Mouse (Mus musculus): ENCODE results near the gene Fyn. TPM values are rescaled to one million over a fixed set of nuclear protein-coding genes. Genes with fewer than 3 reads are reported as not detected.

Gene Fyn
- polyA plus RNA-seq, 1 experiment from 2014 or later: 22.4 TPM

GRCm38 (mm10) chr10:39377219-39377618, 8.6 kb downstream of the Fyn start:
- H3K4me3 ChIP-seq (ENCODE audit: low read length): no peak overlapping the region
- no peak overlapping the region for H3K27ac ChIP-seq (ENCODE audit: low read length)
- ATAC-seq (ENCODE audit: low FRiP score, low TSS enrichment): no peak
- no peaks in the 10 kb centered on the region for H3K27me3 ChIP-seq (ENCODE audit: insufficient read depth, low read length)
- H3K4me1 ChIP-seq (ENCODE audit: insufficient read depth, low read length): peaks cover 10% of the 10 kb centered on the region
- no peaks in the 10 kb centered on the region for H3K36me3 ChIP-seq (ENCODE audit: insufficient read depth, low read length)
- H3K9me3 ChIP-seq (ENCODE audit: low read length): no peaks in the 10 kb centered on the region
- H3K4me2 ChIP-seq (replicated peaks; ENCODE audit: low read depth, low read length): no peak overlapping the region
- no peak overlapping the region for H3K9ac ChIP-seq (replicated peaks; ENCODE audit: low read length)
- 54% methylated on average over 5 of the region's 5 CpGs for WGBS

- 82% methylated on average over 8 of the region's 8 CpGs for WGBS
- H3K27ac ChIP-seq (ENCODE audit: low read length): no peak overlapping the region
Observed at GRCm38 (mm10) chr10:39378025-39378603, 9.5 kb downstream of the Fyn start.

DNA sequence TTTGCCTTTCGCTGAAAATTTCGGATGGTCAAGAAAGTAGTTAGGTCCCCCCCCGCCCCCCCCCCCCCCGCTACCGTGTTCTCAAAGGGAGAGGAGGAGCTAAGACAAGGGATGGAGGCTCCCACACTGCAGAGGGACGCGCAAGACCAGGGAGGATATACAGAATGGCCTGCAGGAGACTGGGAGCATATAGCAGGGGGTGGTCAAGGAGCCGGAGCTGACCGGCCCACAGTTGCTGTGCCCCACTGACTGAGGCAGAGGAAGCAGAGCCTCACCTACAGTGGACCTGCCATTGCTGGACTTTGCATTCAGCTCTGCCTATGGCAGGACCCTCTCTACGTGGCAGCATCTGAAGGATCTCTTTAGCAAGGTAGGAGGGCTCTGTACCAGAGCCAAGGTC, 10.6 kb downstream of the Fyn start:
- no peak overlapping the region for H3K4me2 ChIP-seq (replicated peaks; ENCODE audit: low read depth, low read length)
- peak; percentile 50; the same call in 1 of the 2 replicates for ATAC-seq (ENCODE audit: low FRiP score, low TSS enrichment)
- WGBS: 75% methylated on average over 10 of the region's 10 CpGs
- H3K4me3 ChIP-seq (ENCODE audit: low read length): no peak overlapping the region
- no peaks in the 10 kb centered on the region for H3K27me3 ChIP-seq (ENCODE audit: insufficient read depth, low read length)
- no peaks in the 10 kb centered on the region for H3K9me3 ChIP-seq (ENCODE audit: low read length)
- no peak overlapping the region for H3K9ac ChIP-seq (replicated peaks; ENCODE audit: low read length)
- H3K27ac ChIP-seq (ENCODE audit: low read length): no peak overlapping the region
- no peaks in the 10 kb centered on the region for H3K36me3 ChIP-seq (ENCODE audit: insufficient read depth, low read length)
- peaks cover 10% of the 10 kb centered on the region for H3K4me1 ChIP-seq (ENCODE audit: insufficient read depth, low read length)

More at GRCm38 (mm10) chr10:39378025-39378603, 9.5 kb downstream of the Fyn start:
- no peaks in the 10 kb centered on the region for H3K27me3 ChIP-seq (ENCODE audit: insufficient read depth, low read length)
- H3K36me3 ChIP-seq (ENCODE audit: insufficient read depth, low read length): no peaks in the 10 kb centered on the region
- no peak for ATAC-seq (ENCODE audit: low FRiP score, low TSS enrichment)
- H3K4me1 ChIP-seq (ENCODE audit: insufficient read depth, low read length): peaks cover 10% of the 10 kb centered on the region
- no peak overlapping the region for H3K9ac ChIP-seq (replicated peaks; ENCODE audit: low read length)
- no peaks in the 10 kb centered on the region for H3K9me3 ChIP-seq (ENCODE audit: low read length)
- no peak overlapping the region for H3K4me2 ChIP-seq (replicated peaks; ENCODE audit: low read depth, low read length)
- H3K4me3 ChIP-seq (ENCODE audit: low read length): no peak overlapping the region

- Histone ChIP-seq H3K4me3 (ENCODE audit: low read length) (no peak overlapping the region), H3K27ac (ENCODE audit: low read length) (no peak overlapping the region), H3K36me3 (ENCODE audit: insufficient read depth, low read length) (no peaks in the 10 kb centered on the region), H3K9ac (replicated peaks; ENCODE audit: low read length) (no peak overlapping the region), H3K4me1 (ENCODE audit: insufficient read depth, low read length) (peaks cover 10% of the 10 kb centered on the region), H3K9me3 (ENCODE audit: low read length) (no peaks in the 10 kb centered on the region), H3K4me2 (replicated peaks; ENCODE audit: low read depth, low read length) (no peak overlapping the region), H3K27me3 (ENCODE audit: insufficient read depth, low read length) (no peaks in the 10 kb centered on the region)
- WGBS: 64% methylated on average over 5 of the region's 5 CpGs
- ATAC-seq (ENCODE audit: low FRiP score, low TSS enrichment): no peak; the same call in 1 of the 2 replicates
Observed at GRCm38 (mm10) chr10:39379721-39380370, 11.2 kb downstream of the Fyn start.

DNA sequence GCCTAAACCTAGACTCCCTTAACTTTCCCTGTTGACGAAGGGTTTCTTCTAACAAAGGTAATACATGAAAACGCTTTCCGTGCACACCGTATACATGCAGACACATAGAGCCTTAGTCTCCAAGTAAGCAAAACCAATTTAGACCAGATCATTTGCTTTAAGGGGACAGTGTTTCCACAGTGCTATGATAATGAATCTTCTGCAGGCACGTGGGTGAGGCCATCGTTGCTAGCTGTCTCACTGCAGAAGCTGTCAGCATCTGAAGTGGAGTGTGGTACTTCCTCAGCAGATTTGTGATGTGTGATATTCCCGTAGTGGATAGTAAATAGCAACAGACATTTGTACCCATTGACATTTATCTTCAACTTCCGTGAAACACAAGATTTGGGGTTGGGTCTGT, 16.6 kb downstream of the Fyn start:
- Histone ChIP-seq H3K36me3 (ENCODE audit: insufficient read depth, low read length) (no peaks in the 10 kb centered on the region), H3K9ac (replicated peaks; ENCODE audit: low read length) (no peak overlapping the region), H3K4me1 (ENCODE audit: insufficient read depth, low read length) (peaks cover 9% of the 10 kb centered on the region; the same call in 1 of the 2 replicates), H3K9me3 (ENCODE audit: low read length) (no peaks in the 10 kb centered on the region), H3K4me3 (ENCODE audit: low read length) (no peak overlapping the region), H3K27me3 (ENCODE audit: insufficient read depth, low read length) (no peaks in the 10 kb centered on the region), H3K27ac (ENCODE audit: low read length) (no peak overlapping the region), H3K4me2 (replicated peaks; ENCODE audit: low read depth, low read length) (no peak overlapping the region)
- no peak for ATAC-seq (ENCODE audit: low FRiP score, low TSS enrichment)
- WGBS: 61% methylated on average over 8 of the region's 8 CpGs

DNA sequence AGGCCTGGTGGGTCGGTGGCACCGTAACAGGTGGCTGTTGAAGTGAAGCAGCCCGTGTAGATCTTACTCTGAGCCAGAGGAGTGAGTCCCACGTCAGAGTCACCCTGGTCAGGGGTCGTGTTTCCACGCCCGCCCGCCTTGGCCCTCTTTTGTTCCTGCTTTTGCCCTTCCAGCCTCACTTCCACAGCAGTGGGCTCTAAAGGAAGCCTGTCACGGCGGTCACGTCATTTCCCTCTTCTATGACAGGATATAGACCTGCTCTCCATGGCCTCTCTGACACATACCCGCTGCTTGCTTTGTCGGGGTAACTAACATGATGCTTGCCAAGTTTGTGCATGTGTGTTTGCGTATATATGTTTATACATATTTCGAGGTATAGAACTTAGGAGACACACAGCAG, 17.5 kb downstream of the Fyn start:
- 0 out of 2 replicates have a peak, but pooled peaks have one; percentile 28 for ATAC-seq (ENCODE audit: low FRiP score, low TSS enrichment)
- H3K4me1 ChIP-seq (ENCODE audit: insufficient read depth, low read length): peaks cover 9% of the 10 kb centered on the region; the same call in 1 of the 2 replicates
- no peaks in the 10 kb centered on the region for H3K27me3 ChIP-seq (ENCODE audit: insufficient read depth, low read length)
- WGBS: 46% methylated on average over 15 of the region's 15 CpGs
- H3K9ac ChIP-seq (replicated peaks; ENCODE audit: low read length): no peak overlapping the region
- no peak overlapping the region for H3K27ac ChIP-seq (ENCODE audit: low read length)
- H3K36me3 ChIP-seq (ENCODE audit: insufficient read depth, low read length): peaks cover 4% of the 10 kb centered on the region
- peaks cover 3% of the 10 kb centered on the region; the same call in 1 of the 2 replicates for H3K9me3 ChIP-seq (ENCODE audit: low read length)
- no peak overlapping the region for H3K4me3 ChIP-seq (ENCODE audit: low read length)
- no peak overlapping the region for H3K4me2 ChIP-seq (replicated peaks; ENCODE audit: low read depth, low read length)

DNA sequence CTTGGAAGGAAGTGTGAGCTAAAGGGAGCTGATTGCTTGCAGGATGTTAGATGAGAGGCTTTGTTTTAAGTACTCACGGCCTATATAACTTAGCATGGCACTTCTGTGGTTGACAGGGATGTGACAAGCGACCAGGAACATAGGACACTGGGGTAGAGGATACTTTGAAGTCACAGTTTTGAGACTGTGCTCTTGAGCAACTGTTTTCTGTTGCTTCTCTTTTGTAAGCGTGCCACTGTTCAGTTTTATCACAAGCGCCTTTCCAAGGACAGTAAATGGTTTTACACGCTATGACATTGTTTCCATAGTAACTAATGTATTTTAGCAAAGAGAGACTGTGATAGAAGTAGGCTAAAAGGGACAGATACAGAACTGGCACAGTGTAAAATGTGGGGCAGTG, 18.4 kb downstream of the Fyn start:
- no peaks in the 10 kb centered on the region for H3K27me3 ChIP-seq (ENCODE audit: insufficient read depth, low read length)
- no peak for ATAC-seq (ENCODE audit: low FRiP score, low TSS enrichment)
- H3K4me3 ChIP-seq (ENCODE audit: low read length): no peak overlapping the region
- H3K9ac ChIP-seq (replicated peaks; ENCODE audit: low read length): no peak overlapping the region
- H3K4me2 ChIP-seq (replicated peaks; ENCODE audit: low read depth, low read length): no peak overlapping the region
- no peak overlapping the region for H3K27ac ChIP-seq (ENCODE audit: low read length)
- H3K36me3 ChIP-seq (ENCODE audit: insufficient read depth, low read length): peaks cover 9% of the 10 kb centered on the region
- WGBS: 68% methylated on average over 5 of the region's 5 CpGs
- peaks cover 9% of the 10 kb centered on the region; the same call in 1 of the 2 replicates for H3K4me1 ChIP-seq (ENCODE audit: insufficient read depth, low read length)
- H3K9me3 ChIP-seq (ENCODE audit: low read length): peaks cover 7% of the 10 kb centered on the region; the same call in 1 of the 2 replicates

DNA sequence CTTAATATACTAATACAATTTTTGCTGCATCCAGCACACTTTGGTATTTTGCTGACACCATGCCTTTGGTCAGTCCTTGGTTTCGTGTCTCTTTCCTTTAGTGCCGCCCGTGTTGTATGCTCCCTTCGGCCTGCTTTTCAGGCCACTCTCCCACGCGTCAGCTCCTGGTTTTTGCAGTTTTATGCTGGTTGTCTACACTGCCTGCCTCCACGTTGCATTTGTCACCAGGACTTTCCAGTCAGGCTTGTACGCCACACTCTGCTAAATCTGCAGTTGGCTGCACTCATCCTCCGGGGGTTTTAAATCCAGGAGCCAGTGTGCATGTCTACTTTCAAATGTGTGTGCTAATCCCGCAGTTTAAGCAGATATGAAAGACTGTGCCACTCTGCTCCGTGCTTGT, 18.9 kb downstream of the Fyn start:
- Histone ChIP-seq H3K9me3 (ENCODE audit: low read length) (peaks cover 7% of the 10 kb centered on the region; the same call in 1 of the 2 replicates), H3K9ac (replicated peaks; ENCODE audit: low read length) (no peak overlapping the region), H3K36me3 (ENCODE audit: insufficient read depth, low read length) (peaks cover 9% of the 10 kb centered on the region), H3K27me3 (ENCODE audit: insufficient read depth, low read length) (no peaks in the 10 kb centered on the region), H3K27ac (ENCODE audit: low read length) (no peak overlapping the region), H3K4me2 (replicated peaks; ENCODE audit: low read depth, low read length) (no peak overlapping the region), H3K4me1 (ENCODE audit: insufficient read depth, low read length) (peaks cover 9% of the 10 kb centered on the region; the same call in 1 of the 2 replicates), H3K4me3 (ENCODE audit: low read length) (no peak overlapping the region)
- no peak for ATAC-seq (ENCODE audit: low FRiP score, low TSS enrichment)
- 70% methylated on average over 11 of the region's 11 CpGs for WGBS

DNA sequence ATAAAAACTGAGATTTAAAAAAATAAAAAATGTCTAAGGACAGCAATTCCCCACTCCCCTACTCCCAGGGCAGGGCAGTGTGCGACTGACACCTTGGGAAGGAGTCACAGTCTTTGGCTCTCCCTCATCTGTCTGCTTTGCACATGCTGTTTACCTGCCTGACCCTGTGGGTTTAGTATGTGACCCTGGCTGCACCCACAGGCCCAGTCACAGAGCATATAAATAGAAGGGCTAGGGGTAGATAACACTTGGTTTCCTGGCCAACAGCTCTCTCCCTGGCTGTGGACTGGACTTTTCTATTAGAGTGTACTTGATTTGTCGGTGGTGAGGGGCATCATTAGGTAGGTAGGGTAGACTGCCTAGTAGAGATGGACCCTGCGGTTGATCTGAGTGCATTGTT, 19.5 kb downstream of the Fyn start:
- Histone ChIP-seq H3K36me3 (ENCODE audit: insufficient read depth, low read length) (peaks cover 9% of the 10 kb centered on the region), H3K4me3 (ENCODE audit: low read length) (no peak overlapping the region), H3K9ac (replicated peaks; ENCODE audit: low read length) (no peak overlapping the region), H3K27me3 (ENCODE audit: insufficient read depth, low read length) (no peaks in the 10 kb centered on the region), H3K27ac (ENCODE audit: low read length) (no peak overlapping the region), H3K4me2 (replicated peaks; ENCODE audit: low read depth, low read length) (no peak overlapping the region), H3K4me1 (ENCODE audit: insufficient read depth, low read length) (peaks cover 9% of the 10 kb centered on the region; the same call in 1 of the 2 replicates), H3K9me3 (ENCODE audit: low read length) (peaks cover 7% of the 10 kb centered on the region; the same call in 1 of the 2 replicates)
- WGBS: 85% methylated on average over 3 of the region's 3 CpGs
- ATAC-seq (ENCODE audit: low FRiP score, low TSS enrichment): no peak

- no peak for ATAC-seq (ENCODE audit: low FRiP score, low TSS enrichment)
- peaks cover 7% of the 10 kb centered on the region; the same call in 1 of the 2 replicates for H3K9me3 ChIP-seq (ENCODE audit: low read length)
- H3K4me1 ChIP-seq (ENCODE audit: insufficient read depth, low read length): peaks cover 14% of the 10 kb centered on the region
- H3K27ac ChIP-seq (ENCODE audit: low read length): no peak overlapping the region
- no peaks in the 10 kb centered on the region for H3K27me3 ChIP-seq (ENCODE audit: insufficient read depth, low read length)
- H3K36me3 ChIP-seq (ENCODE audit: insufficient read depth, low read length): peaks cover 9% of the 10 kb centered on the region
- H3K4me3 ChIP-seq (ENCODE audit: low read length): no peak overlapping the region
- H3K9ac ChIP-seq (replicated peaks; ENCODE audit: low read length): no peak overlapping the region
- no peak overlapping the region for H3K4me2 ChIP-seq (replicated peaks; ENCODE audit: low read depth, low read length)
- WGBS: 72% methylated on average over 11 of the region's 11 CpGs
Observed at GRCm38 (mm10) chr10:39389451-39389891, 20.8 kb downstream of the Fyn start.
